Mouse (Mus musculus): ENCODE measurements around the gene Gm3854. TPM values are rescaled to one million over a fixed set of nuclear protein-coding genes. Genes with fewer than 3 reads are reported as not detected.
"Not testable (repeated sequence)": the region's sequence is repeated elsewhere in the genome, so short reads cannot be mapped to it uniquely, and the experiment has no call there.

Gene Gm3854
- polyA plus RNA-seq, 1 experiment from 2014 or later = 1.0 TPM

DNA sequence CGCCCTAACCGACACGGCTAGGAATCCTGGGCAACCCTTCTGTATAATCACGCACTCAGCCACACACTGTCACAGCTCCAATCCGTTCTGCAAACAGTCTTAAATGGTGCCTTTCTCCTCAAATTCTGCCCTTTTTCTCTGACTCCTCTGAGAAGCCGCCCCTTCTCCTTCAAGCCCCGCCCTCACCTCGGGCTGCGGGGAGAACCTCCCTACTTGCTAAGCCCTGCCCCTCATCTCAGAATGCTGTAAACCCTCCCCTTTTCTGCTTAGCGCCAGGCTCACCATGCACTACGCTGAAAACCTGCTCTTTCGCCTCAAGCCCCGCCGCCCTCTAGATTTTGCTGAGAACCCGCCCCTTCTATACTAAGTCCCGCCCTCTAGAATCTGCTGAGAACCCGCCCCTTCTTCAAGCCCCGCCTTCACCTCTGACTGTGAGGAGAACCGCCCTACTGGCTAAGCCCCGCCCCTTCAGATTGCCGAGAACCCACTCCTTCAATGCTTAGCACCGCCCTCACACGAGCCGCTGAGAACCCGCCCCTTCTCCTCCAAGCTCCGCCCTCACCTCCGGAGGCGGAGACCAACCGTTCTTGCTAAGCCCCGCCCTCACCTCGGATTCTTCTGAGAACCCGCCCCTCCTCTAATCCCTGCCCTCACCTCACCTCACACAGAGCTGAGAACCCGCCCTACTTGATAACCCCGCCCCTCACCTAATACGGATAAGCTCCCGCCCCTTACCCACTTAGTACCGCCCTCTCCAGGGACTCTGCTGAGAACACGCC lies 18.9 kb downstream of the Gm3854 start:
- peaks cover 16% of the 10 kb centered on the region for H3K4me1 ChIP-seq
- peak overlapping the region; percentile 89 for H3K27ac ChIP-seq (replicated peaks)
- H3K36me3 ChIP-seq = no peaks in the 10 kb centered on the region
- ATAC-seq (ENCODE audit: extremely low read depth, insufficient number of reproducible peaks, low FRiP score, low TSS enrichment) = peak; percentile 88
- H3K4me3 ChIP-seq = peak overlapping the region; percentile 70
- no peaks in the 10 kb centered on the region for H3K27me3 ChIP-seq (replicated peaks)
- H3K9ac ChIP-seq = peak overlapping the region; percentile 90
- under 1% methylated on average over 37 of the region's 38 CpGs for WGBS
- peak overlapping the region; percentile 91 for H3K4me2 ChIP-seq
- no peaks in the 10 kb centered on the region for H3K9me3 ChIP-seq

GRCm38 (mm10) chr7:6363047-6363488 lies 19.5 kb downstream of the Gm3854 start, which contains the start of gene Zfp78:
Gene Zfp78 (plus strand): TSS chr7:6363280.
- WGBS = under 1% methylated on average over 23 of the region's 23 CpGs
- peak within 1 kb of the TSS; percentile 89 for H3K27ac ChIP-seq (replicated peaks)
- H3K27me3 ChIP-seq (replicated peaks) = no peaks in the 10 kb centered on the region
- peak; percentile 71 for ATAC-seq (ENCODE audit: extremely low read depth, insufficient number of reproducible peaks, low FRiP score, low TSS enrichment)
- peak within 1 kb of the TSS; percentile 70 for H3K4me3 ChIP-seq
- peak within 1 kb of the TSS; percentile 90 for H3K9ac ChIP-seq
- peak within 1 kb of the TSS; percentile 91 for H3K4me2 ChIP-seq
- no peaks in the 10 kb centered on the region for H3K36me3 ChIP-seq
- no peaks in the 10 kb centered on the region for H3K9me3 ChIP-seq
- H3K4me1 ChIP-seq = peaks cover 16% of the 10 kb centered on the region

GRCm38 (mm10) chr7:6364761-6365160 lies 21.2 kb downstream of the Gm3854 start:
- H3K9me3 ChIP-seq = no peaks in the 10 kb centered on the region
- no peak overlapping the region for H3K27ac ChIP-seq (replicated peaks)
- WGBS = 57% methylated on average over 1 of the region's 1 CpGs

GRCm38 (mm10) chr7:6367185-6367584 lies 23.6 kb downstream of the Gm3854 start:
- no peak overlapping the region for H3K9ac ChIP-seq
- no peaks in the 10 kb centered on the region for H3K27me3 ChIP-seq (replicated peaks)
- H3K36me3 ChIP-seq = 0 out of 2 replicates have a peak, but pooled peaks cover 1% of the 10 kb centered on the region
- H3K4me3 ChIP-seq = no peak overlapping the region
- no peak overlapping the region for H3K27ac ChIP-seq (replicated peaks)
- H3K9me3 ChIP-seq = no peaks in the 10 kb centered on the region
- H3K4me1 ChIP-seq = peaks cover 12% of the 10 kb centered on the region
- 88% methylated on average over 5 of the region's 5 CpGs for WGBS
- ATAC-seq (ENCODE audit: extremely low read depth, insufficient number of reproducible peaks, low FRiP score, low TSS enrichment) = no peak
- no peak overlapping the region for H3K4me2 ChIP-seq

More at GRCm38 (mm10) chr7:6364761-6365160, 21.2 kb downstream of the Gm3854 start:
- no peak overlapping the region for H3K4me3 ChIP-seq
- H3K36me3 ChIP-seq = no peaks in the 10 kb centered on the region
- H3K9ac ChIP-seq = no peak overlapping the region
- H3K4me1 ChIP-seq = peaks cover 16% of the 10 kb centered on the region
- H3K27me3 ChIP-seq (replicated peaks) = no peaks in the 10 kb centered on the region
- ATAC-seq (ENCODE audit: extremely low read depth, insufficient number of reproducible peaks, low FRiP score, low TSS enrichment) = no peak
- no peak overlapping the region for H3K4me2 ChIP-seq

GRCm38 (mm10) chr7:6368146-6368545 lies 24.6 kb downstream of the Gm3854 start:
- not testable (repeated sequence) for H3K27ac ChIP-seq (replicated peaks)
- WGBS = 80% methylated on average over 5 of the region's 5 CpGs

GRCm38 (mm10) chr7:6369460-6369859 lies 25.9 kb downstream of the Gm3854 start:
- 0 out of 2 replicates have a peak, but pooled peaks cover 3% of the 10 kb centered on the region for H3K36me3 ChIP-seq
- H3K9ac ChIP-seq = no peak overlapping the region
- no peaks in the 10 kb centered on the region for H3K27me3 ChIP-seq (replicated peaks)
- H3K9me3 ChIP-seq = no peaks in the 10 kb centered on the region
- H3K27ac ChIP-seq (replicated peaks) = no peak overlapping the region
- 72% methylated on average over 3 of the region's 3 CpGs for WGBS
- H3K4me2 ChIP-seq = no peak overlapping the region
- ATAC-seq (ENCODE audit: extremely low read depth, insufficient number of reproducible peaks, low FRiP score, low TSS enrichment) = no peak
- peaks cover 2% of the 10 kb centered on the region; the same call in 1 of the 2 replicates for H3K4me1 ChIP-seq
- H3K4me3 ChIP-seq = no peak overlapping the region

More at GRCm38 (mm10) chr7:6368146-6368545, 24.6 kb downstream of the Gm3854 start:
- not testable (repeated sequence) for ATAC-seq (ENCODE audit: extremely low read depth, insufficient number of reproducible peaks, low FRiP score, low TSS enrichment); H3K9ac ChIP-seq; H3K9me3 ChIP-seq; H3K27me3 ChIP-seq (replicated peaks); H3K4me3 ChIP-seq; H3K36me3 ChIP-seq; H3K4me2 ChIP-seq
- peaks cover 12% of the 10 kb centered on the region for H3K4me1 ChIP-seq

DNA sequence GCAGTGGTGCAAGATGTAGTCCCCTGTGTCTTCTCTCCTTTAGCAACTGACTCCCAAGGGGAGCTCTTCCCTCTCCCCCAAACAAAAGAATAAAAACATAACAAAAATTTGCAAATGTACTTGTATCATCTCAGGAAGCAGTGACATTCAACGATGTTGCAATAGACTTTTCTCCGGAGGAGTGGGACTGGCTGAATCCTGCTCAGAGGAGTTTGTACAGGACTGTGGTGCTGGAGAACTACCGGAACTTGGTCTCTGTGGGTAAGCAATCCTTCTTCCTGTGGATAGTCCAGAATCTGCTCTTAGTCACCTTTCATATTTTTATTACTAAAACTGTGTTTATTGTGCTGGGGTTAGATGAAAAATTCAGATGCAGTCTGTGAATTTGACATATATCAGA lies 29.4 kb downstream of the Gm3854 start:
- no peaks in the 10 kb centered on the region for H3K4me1 ChIP-seq
- H3K4me2 ChIP-seq = no peak overlapping the region
- WGBS = 81% methylated on average over 3 of the region's 3 CpGs

GRCm38 (mm10) chr7:6378441-6378840 lies 34.9 kb downstream of the Gm3854 start:
- H3K27me3 ChIP-seq (replicated peaks) = no peaks in the 10 kb centered on the region
- H3K4me1 ChIP-seq = peaks cover 7% of the 10 kb centered on the region
- no peak for ATAC-seq (ENCODE audit: extremely low read depth, insufficient number of reproducible peaks, low FRiP score, low TSS enrichment)
- no peak overlapping the region for H3K4me3 ChIP-seq
- H3K9ac ChIP-seq = no peak overlapping the region
- H3K4me2 ChIP-seq = no peak overlapping the region
- no peaks in the 10 kb centered on the region for H3K9me3 ChIP-seq
- H3K27ac ChIP-seq (replicated peaks) = no peak overlapping the region
- 80% methylated on average over 8 of the region's 8 CpGs for WGBS
- H3K36me3 ChIP-seq = peaks cover 5% of the 10 kb centered on the region

More for the DNA sequence above, 29.4 kb downstream of the Gm3854 start:
- H3K27me3 ChIP-seq (replicated peaks) = no peaks in the 10 kb centered on the region
- no peak for ATAC-seq (ENCODE audit: extremely low read depth, insufficient number of reproducible peaks, low FRiP score, low TSS enrichment)
- H3K4me3 ChIP-seq = no peak overlapping the region
- H3K9me3 ChIP-seq = no peaks in the 10 kb centered on the region
- H3K9ac ChIP-seq = no peak overlapping the region
- no peak overlapping the region for H3K27ac ChIP-seq (replicated peaks)
- peaks cover 3% of the 10 kb centered on the region; the same call in 1 of the 2 replicates for H3K36me3 ChIP-seq

- H3K4me3 ChIP-seq = no peak overlapping the region
- 69% methylated on average over 2 of the region's 2 CpGs for WGBS
- H3K9ac ChIP-seq = no peak overlapping the region
- H3K27ac ChIP-seq (replicated peaks) = no peak overlapping the region
- H3K4me1 ChIP-seq = peaks cover 16% of the 10 kb centered on the region
- no peaks in the 10 kb centered on the region for H3K27me3 ChIP-seq (replicated peaks)
- H3K4me2 ChIP-seq = no peak overlapping the region
- ATAC-seq (ENCODE audit: extremely low read depth, insufficient number of reproducible peaks, low FRiP score, low TSS enrichment) = no peak
- H3K9me3 ChIP-seq = no peaks in the 10 kb centered on the region
- peaks cover 5% of the 10 kb centered on the region for H3K36me3 ChIP-seq
Measured at GRCm38 (mm10) chr7:6381431-6381830, 37.9 kb downstream of the Gm3854 start.

- H3K9me3 ChIP-seq = no peaks in the 10 kb centered on the region
- H3K4me2 ChIP-seq = peak within 1 kb of the TSS; percentile 80
- ATAC-seq (ENCODE audit: extremely low read depth, insufficient number of reproducible peaks, low FRiP score, low TSS enrichment) = peak; percentile 97
- H3K27ac ChIP-seq (replicated peaks) = peak within 1 kb of the TSS; percentile 40; the same call in 1 of the 2 replicates
- H3K4me1 ChIP-seq = peaks cover 16% of the 10 kb centered on the region
- H3K4me3 ChIP-seq = peak within 1 kb of the TSS; percentile 73
- H3K9ac ChIP-seq = peak within 1 kb of the TSS; percentile 85
- peaks cover 19% of the 10 kb centered on the region for H3K36me3 ChIP-seq
- H3K27me3 ChIP-seq (replicated peaks) = no peaks in the 10 kb centered on the region
- 0% methylated on average over 28 of the region's 28 CpGs for WGBS
Measured at GRCm38 (mm10) chr7:6383044-6383455, 39.5 kb downstream of the Gm3854 start, which contains the start of gene Zfp28. Gene Zfp28 (plus strand): TSS chr7:6383295.

DNA sequence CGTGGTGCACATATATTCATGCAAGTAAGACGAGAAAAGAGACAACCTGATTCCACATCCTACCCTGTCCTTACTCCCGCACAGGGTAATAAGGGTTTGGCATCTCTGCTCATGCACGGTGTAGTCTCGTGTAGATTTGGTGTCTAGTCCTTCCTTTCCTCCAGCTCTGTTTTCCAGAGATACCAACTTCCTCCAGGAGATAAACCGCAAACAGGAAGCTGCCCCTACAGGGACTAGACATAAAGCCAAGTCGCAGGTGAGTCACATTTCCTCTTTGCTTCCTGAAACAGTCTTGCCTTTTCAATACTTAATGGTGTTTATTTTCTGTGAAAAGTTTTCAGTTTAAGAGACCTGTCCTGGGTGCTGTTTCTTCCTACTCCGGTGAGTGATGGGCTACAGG lies 40.5 kb downstream of the Gm3854 start:
- no peak for ATAC-seq (ENCODE audit: extremely low read depth, insufficient number of reproducible peaks, low FRiP score, low TSS enrichment)
- H3K27me3 ChIP-seq (replicated peaks) = no peaks in the 10 kb centered on the region
- H3K4me2 ChIP-seq = peak overlapping the region; percentile 80
- H3K36me3 ChIP-seq = peaks cover 21% of the 10 kb centered on the region
- no peak overlapping the region for H3K27ac ChIP-seq (replicated peaks)
- H3K4me3 ChIP-seq = peak overlapping the region; percentile 73
- H3K4me1 ChIP-seq = peaks cover 16% of the 10 kb centered on the region
- peak overlapping the region; percentile 85 for H3K9ac ChIP-seq
- 55% methylated on average over 8 of the region's 8 CpGs for WGBS
- no peaks in the 10 kb centered on the region for H3K9me3 ChIP-seq

All from heart, embryonic 13.5 days (tissue).